Mouse (Mus musculus) kidney, adult 11 months (tissue): ENCODE measurements around the gene Nr2c1.

Experiments used
- DNase-seq: peaks from one replicate; pipeline ENCODE4 v3.0.0; 2022

Nr2c1 gene

DNA sequence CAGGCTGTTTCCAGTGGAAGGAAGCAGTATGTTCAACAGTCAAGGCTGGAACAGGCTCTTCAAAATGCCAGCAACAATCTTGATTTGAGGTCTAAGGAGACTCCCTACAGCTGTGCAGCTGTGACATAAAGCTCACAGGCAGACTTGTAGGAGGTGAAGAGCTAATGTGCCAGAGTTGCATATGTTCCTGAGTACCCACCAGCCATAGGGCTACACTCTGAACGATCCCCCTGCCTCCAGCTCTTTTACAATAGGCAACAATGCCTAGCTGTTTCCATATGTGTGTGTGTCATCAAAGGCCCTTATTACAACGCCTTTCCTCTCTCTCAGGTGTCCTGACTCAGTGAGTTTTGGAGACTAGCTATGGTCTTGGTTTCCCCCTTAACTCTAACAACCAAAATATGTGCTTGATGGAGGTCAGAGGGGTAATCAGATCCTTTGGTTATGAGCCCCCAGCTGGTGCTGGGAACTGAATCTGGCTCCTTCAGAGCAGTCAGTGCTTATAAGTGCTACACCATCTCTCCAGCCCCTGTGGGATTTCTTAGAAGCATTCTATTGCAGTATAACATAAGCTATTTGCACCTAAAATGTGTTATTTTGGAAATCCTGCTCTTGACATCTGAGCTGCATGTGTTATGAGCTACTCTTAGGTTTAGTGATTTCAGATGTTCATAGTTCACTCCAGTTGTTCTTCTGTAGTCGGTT, 7.4 kb upstream of the Nr2c1 start:
- DNase-seq = no peak

DNA sequence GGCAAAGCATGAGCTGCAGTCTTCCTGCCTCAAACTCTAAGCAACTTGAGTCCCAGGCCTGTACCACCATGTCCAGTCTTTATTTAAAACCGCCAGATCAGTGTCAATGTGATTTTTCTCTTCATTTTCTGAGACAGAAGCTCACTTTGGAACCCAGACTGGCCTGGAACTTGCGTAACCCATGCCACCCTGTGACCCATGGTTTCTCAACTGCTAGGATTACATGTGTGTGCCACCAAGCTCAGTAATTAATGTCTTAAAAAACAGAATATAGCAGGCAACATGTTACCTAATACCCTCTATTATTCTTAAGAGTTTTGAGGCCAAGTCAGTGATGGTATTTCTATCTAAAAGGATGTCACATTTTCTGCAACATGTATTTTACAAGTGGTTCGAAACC, 5.4 kb upstream of the Nr2c1 start:
- DNase-seq = no peak

GRCm38 (mm10) chr10:94144581-94144980, 3.2 kb upstream of the Nr2c1 start:
- DNase-seq = no peak

DNA sequence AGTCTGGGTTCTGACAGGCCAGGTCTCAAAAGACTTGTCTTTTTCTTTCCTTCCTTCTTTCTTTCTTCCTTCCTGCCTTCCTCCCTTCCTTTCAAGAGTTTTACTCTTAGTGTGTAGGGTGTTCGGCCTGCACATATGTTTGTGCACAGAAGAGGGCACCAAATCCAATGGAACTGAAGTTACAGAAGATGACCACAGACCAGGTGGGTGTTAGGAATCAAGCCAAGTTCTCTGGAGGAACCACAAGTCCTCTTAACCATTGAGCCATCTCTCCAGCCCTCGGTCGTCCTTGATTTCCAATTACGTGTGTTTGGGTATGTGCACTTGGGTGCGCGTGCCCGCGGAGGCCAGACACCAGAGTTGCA, 450 bp upstream of the Nr2c1 start:
- DNase-seq = no peak

DNA sequence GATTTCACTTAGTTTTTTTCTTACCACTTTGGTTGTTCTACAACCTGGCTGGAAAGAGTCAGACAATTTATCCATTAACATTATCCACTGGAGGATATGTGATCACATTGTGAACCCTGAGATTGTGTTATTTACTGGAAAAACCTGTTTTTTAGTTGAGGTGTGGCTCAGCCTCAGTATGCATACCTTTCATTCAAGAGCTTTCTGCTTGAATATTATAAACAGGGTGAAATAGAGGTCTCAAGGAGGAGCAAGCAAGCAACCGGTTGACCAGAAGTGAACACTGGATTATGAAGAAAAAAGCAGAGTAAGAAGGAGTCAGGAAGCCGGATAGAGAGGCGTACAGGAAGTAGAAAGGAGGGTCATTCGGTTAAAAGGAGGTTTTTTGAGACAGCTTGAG, 3.7 kb downstream of the Nr2c1 start:
- DNase-seq = no peak

GRCm38 (mm10) chr10:94153841-94154240, 6.0 kb downstream of the Nr2c1 start:
- no peak for DNase-seq

- no peak for DNase-seq
These were observed 11.1 kb downstream of the Nr2c1 start for GRCm38 (mm10) chr10:94158962-94159361.

DNA sequence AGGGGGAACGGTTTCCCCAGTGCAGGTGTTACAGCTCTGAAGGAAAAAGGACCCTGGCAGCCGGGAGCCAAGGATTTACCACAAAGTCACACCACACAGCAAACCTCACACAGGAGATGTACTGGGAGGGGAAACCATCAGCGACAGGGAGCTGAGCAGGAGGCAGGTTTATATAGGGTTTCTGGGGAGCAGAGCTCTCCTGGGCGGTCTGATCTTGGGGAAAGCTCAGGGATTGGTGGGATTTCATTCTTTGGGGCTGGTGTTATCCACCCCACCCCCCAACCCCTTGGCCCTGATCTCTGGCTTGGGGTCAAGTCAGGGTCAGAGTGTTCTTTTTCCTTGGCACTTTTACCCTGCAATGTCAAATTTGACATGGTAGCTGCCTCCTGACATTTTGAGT, 11.6 kb downstream of the Nr2c1 start:
- no peak for DNase-seq

- DNase-seq = no peak
These were observed 13.4 kb downstream of the Nr2c1 start for GRCm38 (mm10) chr10:94161051-94161765.

GRCm38 (mm10) chr10:94162031-94162430, 14.2 kb downstream of the Nr2c1 start:
- DNase-seq = no peak

DNA sequence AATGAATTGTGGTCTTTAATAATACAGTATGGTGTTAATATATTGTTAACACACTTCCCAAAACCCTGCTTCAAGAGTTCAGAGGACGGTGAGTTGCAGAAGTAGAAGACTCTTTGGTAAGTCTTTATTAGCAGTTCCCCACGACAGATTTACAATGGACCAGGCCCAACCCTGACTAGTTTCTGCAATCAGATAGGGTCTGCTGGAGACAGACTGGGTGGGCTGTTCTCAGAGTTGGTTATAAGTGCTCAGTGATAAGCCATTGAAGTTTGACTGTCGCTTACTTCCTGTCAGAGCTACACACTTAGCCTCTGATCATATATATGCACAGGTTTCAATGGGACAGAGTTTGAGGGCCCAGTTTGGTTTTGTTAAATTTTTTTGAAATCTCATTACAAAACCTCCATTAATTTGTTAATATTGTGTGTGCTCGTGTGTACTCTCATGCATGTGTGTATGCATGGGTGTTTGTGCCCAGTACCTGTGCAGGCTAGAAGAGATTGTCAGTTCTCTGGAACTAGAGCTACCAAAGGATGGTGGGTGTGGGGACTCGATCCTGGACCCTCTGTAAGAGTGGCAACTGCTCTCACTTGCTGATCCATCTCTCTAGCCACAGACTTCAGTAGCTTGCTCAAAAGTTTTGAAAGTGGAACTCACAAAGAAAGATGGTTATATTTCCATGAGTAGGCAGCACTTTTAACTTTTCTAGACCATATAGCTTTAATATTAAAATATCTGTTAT, 16.5 kb downstream of the Nr2c1 start:
- no peak for DNase-seq

GRCm38 (mm10) chr10:94165426-94165825, 17.6 kb downstream of the Nr2c1 start:
- DNase-seq = no peak

GRCm38 (mm10) chr10:94167051-94167750, 19.4 kb downstream of the Nr2c1 start:
- no peak for DNase-seq

DNA sequence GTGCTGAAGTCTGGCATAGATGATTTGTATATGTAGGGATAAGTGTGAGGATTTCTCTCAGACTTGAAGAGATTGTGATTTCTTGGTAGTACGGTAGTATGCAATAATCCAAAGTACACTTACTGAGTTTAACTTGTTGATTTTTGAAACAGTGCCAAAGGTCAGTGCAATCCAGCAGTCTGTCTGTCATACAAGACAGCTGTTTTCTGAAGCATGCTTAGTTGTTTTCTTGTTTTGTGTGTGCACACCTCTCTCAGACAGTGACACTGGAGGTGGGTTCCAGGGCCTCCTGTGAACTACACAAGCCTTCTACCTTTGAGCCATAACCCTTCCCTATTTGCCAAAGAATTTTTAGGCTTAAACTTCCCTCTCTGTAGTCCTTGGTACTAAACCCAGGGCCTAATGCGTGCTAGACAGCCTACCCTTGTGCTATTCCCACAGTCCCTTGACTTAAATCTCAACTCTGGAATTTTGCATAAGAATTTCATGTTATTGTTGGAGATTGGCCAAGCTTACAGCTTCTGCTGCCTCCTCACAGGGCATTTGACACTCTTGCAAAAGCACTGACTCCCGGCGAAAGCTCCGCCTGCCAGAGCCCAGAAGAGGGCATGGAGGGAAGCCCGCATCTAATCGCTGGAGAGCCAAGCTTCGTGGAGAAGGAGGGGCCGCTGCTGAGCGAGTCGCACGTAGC, 23.8 kb downstream of the Nr2c1 start:
- DNase-seq = peak; percentile 25

DNA sequence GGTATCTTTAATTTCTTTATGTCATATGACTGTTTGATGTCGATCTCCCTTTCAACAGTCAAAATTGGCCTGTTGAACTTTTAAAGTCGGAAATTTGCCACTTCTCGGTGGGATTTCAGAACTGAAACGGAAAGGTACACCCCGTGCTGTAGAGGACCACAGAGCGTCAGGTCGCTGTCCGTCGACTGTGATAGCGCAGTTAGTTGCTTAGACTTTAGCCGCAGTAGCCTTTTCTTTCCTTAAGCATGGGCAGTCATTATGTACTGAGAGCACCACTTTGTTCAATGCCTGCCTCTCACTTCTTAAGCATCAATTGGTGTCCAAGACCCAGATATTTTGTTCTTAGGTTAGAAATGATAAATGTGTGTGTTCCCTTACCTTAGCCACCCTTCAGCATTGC, 24.3 kb downstream of the Nr2c1 start:
- no peak for DNase-seq

GRCm38 (mm10) chr10:94172706-94173105, 24.9 kb downstream of the Nr2c1 start:
- no peak for DNase-seq

DNA sequence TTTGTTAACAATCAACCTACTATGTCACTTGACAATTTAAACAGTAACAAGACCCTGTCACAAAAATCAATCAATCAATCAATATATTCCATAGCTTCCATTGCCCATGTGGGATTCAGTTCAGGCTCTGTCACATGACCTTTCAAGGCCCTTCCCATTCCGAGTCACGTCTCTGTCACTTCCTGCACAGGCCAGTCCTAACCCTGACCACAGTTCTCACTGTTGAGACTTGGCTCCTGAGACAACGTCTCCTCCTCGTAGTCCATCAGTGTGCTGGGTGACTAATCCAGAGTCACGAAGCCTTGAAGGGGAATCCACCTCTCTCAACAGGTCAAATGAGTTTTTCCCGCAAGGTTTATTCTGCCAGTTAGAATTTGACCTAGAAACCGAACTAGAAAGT, 26.8 kb downstream of the Nr2c1 start:
- DNase-seq = no peak

DNA sequence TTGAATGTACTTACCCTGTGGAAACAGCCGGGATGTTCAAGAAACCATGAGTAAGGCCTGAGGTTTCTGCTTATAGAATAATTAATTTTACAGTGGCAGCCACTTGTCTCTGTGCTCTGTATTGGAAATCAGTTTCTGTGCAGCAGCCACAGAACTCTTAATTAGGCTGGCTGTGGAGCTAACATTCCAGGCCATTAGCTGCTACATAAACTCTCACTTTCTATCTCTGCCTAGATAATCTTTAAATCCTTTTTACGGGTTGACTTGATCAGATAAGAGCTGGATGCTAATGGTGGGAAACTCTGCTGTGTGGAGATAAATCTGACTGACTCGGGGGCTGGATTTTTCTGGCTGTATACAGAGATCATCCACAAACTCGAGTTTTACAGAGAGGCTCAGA, 35.4 kb downstream of the Nr2c1 start:
- no peak for DNase-seq

DNA sequence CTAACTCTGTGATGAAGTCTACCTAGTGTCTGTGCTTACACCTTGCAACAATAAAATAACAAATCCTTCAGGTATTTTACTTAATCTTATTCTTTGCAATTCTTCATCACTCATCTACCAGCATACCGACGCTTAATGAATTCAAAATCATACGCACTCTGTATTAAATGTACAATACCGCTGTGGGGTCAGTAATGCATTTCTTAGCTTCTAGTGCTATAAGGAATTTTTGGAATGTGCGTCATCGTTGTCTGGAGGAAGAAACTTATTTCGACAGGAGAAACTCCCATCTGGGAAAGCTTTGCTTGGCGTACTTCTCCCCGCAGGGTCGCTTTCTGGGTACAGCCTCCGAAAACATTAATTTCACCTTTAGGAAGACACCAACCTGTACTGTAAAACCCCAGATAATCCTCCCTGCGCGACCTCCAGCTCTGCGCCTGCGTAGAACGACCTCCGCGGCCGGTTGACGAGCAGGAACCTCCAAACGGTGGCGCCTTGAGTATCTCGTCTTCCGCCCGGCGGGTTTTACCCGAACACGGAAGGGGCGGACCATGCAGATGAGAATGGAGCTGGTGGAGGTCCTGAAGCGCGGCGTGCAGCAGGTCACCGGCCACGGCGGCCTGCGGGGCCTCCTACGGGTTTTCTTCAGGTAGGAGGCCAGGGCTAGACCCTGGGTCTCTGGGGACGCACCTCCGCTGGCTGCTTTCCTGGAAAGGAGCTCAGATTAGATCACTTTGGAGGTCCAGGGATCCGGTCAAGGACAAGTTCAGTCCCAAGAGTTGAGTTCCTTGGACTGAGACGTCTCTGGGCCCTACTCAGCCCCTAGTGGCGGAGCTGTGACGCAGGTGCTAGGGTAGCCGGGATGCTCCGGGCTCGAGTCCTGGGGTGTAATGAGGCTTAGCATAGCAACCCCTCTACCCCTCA, 50.9 kb downstream of the Nr2c1 start, which contains the start of gene Ndufa12:
Ndufa12 (plus strand) TSS at position 239 of the 924 bp plus-strand sequence.
- peak; percentile 94 for DNase-seq

DNA sequence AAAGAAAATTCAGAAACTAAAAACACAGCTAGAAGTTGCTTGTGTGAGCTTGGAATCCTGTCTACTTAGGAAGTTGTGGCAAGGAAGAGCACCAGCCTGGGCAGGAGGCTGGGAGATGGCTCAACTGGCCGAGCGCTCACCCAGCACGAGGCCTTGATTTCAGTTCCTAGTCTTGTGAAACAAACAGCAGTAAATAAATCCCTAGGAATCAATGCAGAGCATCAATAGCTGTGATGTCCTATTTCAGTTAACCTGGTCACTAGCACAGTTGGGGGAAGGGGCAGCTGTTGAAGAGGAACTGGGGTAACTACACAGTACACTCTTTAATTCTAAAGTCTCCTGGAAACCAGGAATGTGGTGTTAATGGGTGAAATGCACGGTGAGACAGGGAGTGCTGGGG, 57.1 kb downstream of the Nr2c1 start:
- DNase-seq = no peak
